Mouse (Mus musculus): ENCODE results near the gene Slc2a4.
"Not testable (repeated sequence)": the region's sequence is repeated elsewhere in the genome, so short reads cannot be mapped to it uniquely, and the experiment has no call there.

The Slc2a4 gene

DNA sequence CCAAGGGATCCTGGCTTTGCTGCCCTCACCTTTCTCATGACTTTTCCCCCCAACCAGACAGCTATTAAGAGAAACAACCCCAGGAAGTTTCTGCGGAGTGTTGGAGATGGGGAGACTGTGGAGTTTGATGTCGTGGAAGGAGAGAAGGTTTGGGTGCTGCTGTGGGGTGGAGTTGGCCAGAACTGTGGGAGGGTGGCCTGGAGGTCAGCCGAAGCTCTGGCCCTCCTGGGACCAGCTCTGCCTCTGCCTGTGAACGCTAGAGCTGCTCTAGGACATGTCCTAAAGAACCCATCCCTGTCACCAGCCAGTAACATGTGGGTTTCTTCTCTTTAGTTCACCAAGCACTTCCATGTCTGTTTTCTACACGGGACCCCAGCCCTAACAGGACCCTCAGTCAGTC, 8.8 kb downstream of the Slc2a4 start:
- DNase-seq (ENCODE audit: low read depth) = no peak

DNA sequence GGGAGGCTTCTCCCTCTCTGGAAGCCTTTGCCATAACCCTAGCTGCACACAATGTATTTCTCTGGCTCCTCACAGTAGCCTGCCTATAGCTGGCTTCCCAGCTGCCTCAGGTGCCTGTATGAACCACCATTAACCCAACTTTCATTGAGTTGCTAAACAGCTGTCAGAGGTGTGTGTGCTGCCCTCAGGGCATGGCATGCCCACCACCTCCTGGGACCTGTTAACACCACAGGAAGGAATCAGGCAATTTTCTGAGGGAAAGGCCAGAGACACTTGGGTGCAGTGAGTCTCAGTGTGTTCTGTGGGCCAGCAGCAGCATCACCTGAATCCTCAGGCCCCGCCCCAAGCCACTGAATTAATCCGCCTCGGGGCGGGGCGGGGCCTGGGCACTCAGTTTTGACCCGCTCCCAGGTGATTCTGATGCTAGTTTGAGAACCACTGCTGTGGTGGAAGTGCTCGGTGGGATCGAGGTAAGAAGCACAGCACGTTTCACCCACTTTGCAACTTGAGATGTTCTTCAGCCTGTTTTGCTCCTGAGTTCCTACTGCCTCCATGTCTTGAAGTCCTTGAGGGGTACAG, 9.5 kb downstream of the Slc2a4 start:
- DNase-seq (ENCODE audit: low read depth) = no peak

DNA sequence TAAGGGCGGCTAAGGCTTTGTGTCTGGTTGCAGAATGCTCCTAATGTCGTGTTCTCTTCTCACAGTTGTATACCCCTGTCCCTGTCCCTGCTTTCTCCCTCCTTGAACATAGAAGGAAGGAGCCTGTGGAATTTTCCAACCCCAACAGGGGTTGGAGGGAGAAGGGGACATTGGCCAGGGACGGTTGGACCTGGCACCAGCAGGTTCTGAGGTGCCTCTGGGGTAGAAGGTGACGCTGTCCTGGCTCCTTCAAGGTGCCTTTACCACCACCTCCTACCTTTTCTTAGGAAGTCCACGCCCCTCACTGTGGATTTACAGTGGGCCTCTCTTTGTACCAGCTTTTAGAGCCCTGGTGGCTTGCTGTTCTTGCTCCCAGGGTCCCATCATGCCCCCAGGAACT, 10.2 kb downstream of the Slc2a4 start:
- DNase-seq (ENCODE audit: low read depth) = no peak

DNA sequence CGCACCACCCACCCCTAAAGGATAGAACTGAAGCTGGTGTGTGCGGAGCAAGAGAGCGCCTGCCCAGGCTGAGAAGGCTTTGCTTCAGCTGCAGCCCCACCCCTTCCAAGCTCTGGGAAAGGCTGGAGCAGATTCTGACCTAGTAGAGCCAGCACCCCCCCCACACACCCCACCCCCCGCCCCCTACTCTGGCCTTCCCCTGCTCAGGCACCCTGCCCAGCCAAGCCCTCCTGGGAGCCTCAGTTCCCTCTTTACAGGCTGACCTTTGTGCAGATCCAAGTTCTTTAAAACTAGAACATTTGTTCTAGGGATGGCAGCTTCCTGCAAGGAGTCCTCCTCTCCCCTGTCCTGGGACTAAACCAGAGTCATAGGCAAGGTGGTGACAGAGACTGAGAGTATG, 10.6 kb downstream of the Slc2a4 start:
- no peak for DNase-seq (ENCODE audit: low read depth)

DNA sequence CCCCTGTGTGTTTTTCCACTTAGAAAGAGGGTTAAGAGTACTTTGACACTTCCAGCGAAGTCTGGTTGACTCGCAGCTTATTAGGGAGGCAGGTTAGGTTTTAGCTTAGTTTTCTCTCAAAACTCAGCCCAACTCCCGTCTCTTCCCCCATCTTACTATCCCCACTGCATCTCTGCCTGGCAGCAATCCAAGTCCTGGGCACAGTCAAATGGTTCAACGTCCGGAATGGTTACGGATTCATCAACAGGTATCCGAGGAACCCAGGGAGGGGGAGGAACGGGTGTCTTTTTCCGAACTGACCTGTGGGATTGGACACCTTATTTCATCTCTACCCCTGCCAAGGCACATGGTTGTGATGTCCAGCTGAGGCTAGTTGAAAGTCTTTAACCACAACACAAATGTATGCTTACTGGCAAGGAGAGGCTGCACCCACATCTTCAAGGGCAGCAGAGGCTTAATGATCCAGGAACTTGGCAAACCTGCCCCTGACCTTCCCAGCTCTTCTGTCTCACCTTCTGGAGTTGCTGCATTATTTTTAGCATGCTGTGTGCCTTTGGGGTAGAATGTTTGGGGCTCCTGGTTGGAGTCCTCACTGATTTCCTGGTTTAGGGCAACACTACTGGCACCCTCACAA, 11.2 kb downstream of the Slc2a4 start:
- DNase-seq (ENCODE audit: low read depth) = no peak

DNA sequence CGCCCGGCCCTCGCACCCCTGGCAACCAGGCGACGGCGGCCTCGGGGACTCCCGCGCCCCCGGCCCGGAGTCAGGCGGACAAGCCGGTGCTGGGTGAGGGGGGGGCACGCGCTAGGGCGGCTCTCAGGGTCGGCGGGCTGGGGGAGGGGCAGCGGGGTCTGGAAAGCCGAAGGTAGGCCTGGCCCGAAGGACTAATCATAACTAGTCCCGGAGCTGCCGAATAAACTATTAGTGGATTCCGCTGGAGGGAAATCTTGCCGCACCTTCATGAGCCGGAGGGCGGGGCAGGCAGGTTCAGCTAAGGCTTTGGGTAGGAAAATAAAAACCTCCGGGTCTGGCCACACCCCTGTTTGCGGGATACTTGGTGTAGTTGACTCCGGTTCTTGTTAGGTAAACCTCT, 11.8 kb downstream of the Slc2a4 start:
- no peak for DNase-seq (ENCODE audit: low read depth)

DNA sequence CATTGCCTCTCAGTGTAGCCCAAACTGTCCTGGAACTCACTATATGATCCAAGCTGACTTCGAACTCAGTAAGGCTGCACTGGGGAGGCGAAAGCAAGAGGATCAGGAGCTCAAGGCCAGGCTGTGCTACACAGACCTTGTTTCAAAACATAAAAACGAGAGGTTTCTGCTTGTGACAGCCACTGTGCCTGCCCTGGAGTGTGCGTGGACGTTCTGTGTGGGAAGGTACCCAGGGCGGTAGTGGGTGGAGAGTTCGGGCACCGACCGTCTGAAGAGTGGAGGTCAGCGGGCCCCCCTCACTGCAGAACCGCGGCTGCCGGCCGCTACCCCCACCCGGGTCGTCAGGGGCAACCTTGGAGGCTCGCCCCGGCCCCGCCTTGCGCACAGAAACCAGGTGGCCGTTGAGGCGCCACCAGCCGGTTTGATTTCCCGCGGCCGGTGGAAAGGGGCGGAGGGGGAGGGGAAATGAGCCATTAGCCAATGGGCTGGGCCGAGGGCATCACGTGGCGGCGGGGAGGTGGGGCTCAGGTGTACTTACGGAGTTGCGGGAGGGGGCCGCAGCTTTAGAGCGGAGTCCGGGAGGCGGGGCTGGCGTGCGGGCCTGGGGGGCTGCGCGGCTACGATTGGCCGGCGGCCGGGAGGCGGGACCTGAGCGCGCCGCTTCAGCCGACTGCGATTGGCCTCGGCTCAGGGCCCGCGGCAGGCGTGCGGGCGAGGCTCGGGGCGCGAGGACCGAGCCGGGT, 12.7 kb downstream of the Slc2a4 start, which contains the start of gene Ybx2:
Gene Ybx2 (plus strand): TSS at position 660 of the 743 bp plus-strand sequence.
- no peak for DNase-seq (ENCODE audit: low read depth)

DNA sequence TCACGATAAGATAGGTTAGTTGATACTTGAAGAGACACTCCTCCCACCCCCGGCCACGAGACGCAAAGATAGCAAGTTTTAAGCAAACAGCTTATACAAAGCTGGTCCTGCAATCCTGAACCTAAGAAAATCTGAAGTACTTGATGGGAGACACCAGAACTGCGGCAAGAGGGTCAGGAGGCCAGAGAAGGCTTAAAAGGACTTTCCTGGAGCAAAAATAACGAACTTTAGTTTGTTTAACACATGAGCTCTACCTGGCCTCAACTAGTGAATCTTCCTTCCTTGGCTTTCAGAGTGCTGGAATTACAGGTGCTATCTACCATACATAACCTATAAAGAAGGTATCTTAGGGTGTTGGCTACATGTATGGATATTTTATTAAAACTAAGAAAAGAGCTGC, 13.3 kb downstream of the Slc2a4 start:
- no peak for DNase-seq (ENCODE audit: low read depth)

DNA sequence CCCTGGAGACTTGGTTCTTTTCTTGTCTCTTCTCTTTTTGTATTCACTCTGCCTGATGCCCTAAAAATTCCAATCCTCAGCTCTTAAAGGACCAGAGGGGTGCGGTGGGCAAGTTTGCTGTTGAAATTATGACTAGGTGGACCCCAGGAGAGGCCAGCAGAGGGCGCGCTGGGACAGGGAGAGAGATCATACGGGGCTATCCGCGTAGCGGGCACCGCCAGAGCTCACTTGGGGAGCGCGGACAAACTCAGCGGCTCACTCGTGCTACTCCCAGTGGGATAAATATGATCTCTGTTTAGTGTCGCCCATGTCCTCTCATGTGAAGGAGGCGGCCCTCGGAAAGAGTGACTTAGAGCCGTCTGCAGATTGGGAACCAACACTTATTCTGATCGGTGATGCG, 13.8 kb downstream of the Slc2a4 start:
- peak; percentile 92 for DNase-seq (ENCODE audit: low read depth)

DNA sequence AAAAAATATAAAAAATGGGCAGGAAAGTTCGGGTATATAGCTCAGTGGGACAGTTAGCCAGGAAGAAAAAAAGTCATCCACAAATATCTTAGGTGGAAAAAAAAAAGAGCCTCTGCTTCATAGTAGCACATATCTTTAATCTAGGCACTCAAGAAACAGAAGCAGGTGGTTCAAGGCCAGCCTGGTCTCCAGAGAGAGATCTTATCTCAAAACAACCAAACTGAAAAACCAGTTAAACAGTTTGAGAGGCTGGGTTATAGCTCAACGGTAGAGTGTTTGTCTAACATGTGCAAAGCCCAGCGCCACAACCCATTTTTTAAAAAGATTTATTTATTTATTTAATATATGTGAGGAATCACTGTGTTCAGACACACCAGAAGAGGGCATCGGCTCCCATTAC, 14.9 kb downstream of the Slc2a4 start:
- no peak for DNase-seq (ENCODE audit: low read depth)

DNA sequence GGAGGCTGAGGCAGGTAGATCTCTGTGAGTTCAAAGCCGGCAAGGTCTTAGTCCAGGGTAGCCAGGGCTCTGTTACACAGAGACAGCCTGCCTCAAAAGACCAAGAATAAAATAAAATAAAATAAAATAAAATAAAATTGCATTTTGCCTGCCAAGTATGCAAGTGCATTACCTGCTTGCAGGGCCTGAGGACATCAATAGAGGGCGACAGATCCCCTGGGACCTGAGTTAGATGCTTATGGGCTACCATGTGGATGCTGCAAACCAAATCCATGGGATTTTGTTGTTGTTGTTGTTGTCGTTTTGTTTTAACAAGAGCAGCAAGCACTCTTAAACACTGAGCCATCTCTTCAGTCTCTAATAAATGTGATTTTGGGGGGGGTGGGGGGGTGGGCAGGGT, 15.7 kb downstream of the Slc2a4 start:
- no peak for DNase-seq (ENCODE audit: low read depth)

DNA sequence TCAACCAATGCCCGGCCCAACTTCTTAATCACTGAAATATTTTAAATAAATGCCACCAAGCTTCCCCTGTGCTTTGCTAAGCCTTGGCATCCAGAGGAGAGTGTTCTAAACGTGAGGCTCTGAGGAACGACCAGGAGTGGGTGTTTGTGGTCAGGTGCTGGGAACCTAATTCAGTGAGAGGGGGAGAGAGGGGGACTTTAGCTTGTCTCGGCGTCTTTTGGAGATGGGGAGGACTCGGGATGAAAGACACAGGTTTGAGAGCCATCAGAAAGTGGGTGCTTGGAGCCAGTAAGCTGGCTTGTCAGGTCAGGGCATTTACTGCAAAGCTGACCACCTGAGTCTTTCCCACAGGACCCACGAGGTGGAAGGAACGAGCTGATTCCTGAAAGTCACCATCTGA, 16.2 kb downstream of the Slc2a4 start:
- DNase-seq (ENCODE audit: low read depth) = no peak

DNA sequence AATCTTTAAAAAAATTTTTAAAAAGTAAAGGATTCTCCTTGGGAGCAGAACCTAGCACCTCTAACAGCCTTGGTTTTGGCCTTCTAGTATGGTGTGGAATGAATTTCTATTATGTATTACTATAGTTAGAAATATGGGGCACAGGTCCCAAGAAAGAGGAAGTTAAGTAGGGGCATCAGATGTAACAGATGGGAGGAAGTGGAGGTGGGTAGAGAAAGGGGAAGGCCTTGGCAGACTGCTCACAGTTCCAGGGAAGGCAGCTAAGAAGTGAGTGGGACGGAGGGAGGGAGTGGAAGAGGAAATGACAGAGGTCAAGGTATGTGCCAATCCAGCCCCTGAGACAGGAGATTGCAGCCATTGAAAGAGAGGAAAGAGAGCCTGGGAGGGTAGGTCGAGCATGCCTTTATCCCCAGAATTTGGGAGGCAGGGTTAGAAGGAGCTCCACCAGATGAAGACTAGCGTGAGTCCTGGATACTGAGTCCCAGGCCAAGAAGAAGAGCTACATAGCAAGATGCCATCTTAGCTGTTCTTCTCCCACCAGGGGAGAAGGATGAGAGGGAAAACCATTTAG, 16.9 kb downstream of the Slc2a4 start:
- no peak for DNase-seq (ENCODE audit: low read depth)

DNA sequence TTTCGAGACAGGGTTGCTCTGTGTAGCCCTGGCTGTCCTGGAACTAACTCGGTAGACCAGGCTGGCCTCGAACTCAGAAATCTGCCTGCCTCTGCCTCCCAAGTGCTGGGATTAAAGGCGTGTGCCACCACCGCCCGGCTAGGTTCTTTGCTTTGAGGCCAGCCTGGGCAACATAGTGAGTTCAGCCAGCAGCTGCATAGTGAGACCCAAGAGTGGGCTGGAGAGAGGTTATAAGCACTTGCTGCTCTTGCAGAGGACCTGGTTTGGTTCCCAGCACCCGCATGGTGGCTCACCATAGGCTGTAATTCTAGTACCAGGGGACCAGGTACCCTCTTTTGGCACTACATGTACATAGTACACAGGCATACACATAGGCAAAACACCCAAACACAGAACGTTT, 17.8 kb downstream of the Slc2a4 start:
- DNase-seq (ENCODE audit: low read depth) = not testable (repeated sequence)

DNA sequence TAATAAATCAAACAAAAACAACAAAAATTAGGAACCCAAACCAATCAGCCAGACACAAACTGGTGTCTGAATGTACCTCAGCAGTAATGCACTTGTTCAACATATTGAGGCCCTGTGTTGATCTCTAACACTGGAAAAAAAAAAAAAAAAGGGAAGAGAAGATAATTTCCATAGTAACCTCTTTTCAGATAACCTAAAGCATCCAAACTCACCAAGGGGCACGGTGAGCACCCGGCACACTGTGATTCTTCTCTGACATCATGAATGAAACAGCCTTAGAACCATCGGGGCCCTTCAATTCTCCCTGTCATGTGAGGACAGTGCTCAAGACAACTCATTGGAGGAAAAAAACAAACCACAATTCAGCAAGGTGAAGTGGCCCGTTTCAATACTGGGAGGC, 18.3 kb downstream of the Slc2a4 start:
- no peak for DNase-seq (ENCODE audit: low read depth)

DNA sequence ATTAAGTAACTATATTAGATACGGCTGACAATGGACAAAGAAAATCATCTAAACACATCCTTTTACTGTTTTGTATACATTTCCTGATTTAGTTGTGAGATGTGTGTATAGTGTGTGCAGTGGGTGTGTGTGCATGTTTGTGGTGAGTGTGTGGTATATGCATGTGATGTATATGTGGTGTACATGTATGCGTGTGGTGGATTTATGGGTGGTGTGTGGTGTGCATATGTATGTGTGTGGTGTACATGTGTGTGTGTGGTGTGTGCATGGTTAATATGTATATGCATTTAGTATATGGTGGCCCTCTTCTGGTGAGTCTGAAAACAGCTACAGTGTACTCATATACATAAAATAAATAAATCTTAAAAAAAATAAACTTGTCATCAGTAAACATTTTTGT, 20.5 kb downstream of the Slc2a4 start:
- DNase-seq (ENCODE audit: low read depth) = no peak

DNA sequence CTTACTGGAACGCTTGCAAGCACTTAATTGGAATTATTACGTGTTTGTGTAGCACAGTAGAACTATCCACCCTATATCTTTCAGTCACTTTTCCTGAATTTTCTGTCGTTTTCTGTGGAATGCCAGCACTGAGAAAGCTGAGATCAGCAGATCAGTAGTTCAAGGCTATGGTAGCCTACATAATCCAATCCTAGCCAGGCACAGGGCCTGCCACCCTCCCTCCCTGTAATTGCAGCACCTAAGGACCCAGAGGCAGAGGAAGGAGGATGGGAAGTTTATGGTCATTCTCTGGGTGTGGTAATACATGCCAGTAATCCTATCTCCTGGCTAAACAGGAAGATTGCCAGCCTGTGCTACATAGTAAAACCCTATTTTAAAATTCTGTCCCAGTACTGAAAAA, 25.2 kb downstream of the Slc2a4 start:
- no peak for DNase-seq (ENCODE audit: low read depth)

DNA sequence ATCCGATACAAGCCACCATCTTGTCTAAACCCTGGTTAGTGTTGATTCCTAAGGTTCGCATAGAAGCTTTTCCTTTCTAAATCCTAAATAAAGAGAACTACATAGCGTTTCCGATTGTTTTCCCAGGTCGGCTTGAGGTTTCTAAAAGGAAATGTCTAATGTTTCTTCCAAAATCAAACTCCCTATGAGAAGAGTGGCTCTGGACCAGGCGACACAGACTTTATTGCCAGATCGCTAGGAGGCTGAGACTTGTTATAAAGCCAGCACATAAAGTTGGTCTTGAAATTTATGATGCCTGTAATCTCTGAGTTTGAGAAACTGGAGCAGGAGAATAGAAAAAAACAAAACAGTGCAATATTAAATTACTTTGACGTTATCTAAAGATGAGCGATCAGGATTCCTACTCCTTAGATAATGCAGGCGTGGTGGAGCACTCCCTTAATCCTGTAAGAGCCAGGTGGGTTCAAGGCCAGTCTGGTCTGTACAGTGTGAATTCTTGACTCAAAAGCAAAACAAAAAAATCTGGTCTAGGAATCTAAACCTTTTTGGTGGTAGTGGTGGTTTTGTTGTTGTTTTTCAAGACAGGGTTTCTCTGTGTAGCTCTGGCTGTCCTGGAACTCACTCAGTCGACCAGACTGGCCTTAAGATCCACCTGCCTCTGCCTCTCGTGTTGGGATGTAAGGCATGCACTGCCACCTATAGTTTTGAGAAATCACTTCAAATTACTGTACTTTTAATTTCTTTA, 25.8 kb downstream of the Slc2a4 start:
- no peak for DNase-seq (ENCODE audit: low read depth)

DNA sequence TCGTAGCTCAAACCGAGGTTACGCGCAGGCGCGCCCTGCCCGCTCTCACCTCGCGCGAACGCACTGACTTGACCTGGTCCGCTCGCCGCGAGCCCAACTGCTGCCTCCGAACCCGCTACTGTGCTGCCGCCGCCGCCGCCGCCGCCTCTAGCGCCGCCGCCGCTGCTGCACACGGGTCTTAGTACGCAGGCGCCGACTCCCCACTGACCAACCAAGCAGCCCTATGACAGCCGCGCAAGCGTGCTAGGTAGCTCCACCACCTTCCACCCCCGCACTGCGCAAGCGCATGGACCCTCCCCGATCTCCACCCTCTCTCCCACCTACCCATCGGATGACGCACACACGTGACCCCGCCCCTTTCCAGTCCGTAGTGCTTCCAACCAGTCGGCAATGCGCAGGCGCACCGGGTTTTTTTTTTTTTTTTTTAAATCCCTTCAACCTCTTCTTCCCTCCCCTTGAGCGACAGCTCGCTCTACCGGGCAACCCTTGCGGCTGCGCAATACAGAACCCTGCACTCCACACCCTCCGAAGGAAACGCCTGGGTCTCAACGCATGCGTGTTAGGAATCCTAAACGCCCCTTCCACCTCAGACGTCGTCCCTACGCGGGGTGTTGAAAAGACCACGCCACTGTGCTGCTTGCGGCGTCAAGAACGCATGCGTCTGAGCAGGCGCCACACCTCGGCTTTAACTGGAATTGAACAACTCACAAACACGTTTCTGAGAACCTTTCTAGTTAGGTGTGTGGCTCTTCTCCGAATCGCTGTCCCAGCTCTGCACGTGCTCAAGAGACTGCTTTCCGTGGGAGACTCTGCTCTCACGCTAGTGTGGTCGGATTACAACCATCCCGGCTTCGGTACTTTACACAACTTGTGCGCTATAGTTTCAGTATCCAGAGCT, 26.6 kb downstream of the Slc2a4 start, which contains the start of gene Eif5a:
Gene Eif5a (minus strand): TSS at position 845 of the 898 bp plus-strand sequence.
- peak; percentile 99 for DNase-seq (ENCODE audit: low read depth)

DNA sequence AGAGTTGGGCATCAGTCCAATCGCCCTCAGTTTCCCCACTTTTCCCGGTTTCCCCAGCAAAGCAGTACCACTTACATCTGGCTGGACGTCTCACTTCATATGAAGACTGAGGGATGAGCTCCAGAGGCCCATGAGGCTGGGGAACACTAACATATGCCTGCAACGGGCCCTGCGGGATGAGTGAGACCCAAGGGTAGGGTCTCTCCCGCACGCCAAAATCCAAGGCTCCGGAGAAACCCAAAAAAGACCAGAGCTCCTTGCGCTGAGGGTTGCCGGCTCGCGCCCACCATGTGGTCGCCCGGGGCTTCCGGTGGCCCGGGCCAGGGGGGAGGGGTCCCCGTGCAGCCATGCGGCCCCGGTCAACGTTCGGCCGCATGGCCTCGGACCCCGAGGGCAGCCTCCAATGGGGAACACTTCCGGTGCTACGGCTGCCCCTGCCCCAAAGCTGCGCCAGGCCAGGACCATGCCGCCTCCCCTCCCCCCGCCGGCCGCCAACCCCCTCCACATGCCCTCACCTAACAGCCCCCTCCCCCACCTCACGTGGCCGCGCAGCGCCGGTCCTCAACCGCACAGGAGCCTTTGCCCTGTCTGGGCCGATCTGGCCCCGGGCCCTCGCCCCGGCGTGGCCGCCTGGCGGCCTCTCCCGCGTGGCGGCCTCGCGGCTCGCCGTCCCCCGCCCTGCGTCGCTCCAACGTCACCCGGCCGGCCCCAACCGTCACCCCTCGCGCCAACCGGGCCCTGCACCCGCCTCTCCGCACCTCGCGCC, 27.5 kb downstream of the Slc2a4 start:
- no peak for DNase-seq (ENCODE audit: low read depth)
